Mouse (Mus musculus) heart, adult 11 months (tissue): ENCODE measurements around the gene Hes5.

Source experiments
- DNase-seq: peaks from one replicate; pipeline ENCODE4 v3.0.0; 2022

The Hes5 gene

GRCm38 (mm10) chr4:154967173-154967572 lies 6.5 kb downstream of the Hes5 start:
- DNase-seq = no peak

DNA sequence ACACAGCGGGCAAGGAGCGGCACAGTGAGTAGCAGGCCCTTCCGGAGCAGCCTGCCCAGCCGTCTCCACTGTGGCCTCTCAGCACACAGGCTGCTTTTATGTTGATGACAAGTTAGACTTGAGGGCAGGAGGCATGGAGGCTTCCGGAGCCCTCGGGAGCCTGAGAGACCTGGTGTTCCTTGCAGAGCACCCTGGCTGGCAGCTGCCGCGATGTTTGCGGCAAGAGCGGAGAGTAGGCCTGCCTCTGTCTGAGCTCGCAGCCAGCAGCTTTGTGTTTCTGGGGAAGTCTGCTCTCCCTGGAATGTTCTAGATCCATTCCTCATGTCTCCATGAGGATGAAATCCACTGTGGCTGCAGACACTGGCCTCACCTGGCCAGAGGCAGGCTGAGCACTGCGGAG lies 11.8 kb downstream of the Hes5 start:
- peak; percentile 88 for DNase-seq

DNA sequence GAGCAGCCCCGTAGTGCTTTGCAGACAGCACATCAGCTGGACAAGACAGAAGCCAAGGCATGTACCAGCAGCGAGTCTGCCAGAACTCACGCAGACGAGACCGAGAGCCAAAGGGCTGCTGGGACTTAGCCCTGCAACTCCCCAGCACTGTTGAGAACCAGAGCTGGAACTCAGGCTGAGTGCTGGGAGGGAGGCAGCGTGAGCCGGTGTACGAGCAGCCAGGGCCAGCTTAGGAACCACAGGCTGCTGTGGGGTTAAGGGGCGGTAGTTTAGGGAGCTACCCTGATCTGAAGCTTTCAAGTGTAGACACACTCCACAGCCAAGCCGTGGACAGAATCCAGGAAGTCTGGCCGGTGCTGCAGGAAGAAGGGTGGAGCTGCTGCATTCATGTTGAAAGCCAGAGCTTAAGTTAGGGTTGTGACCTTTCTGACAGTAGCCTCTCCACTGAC lies 13.5 kb downstream of the Hes5 start:
- DNase-seq = peak; percentile 97

DNA sequence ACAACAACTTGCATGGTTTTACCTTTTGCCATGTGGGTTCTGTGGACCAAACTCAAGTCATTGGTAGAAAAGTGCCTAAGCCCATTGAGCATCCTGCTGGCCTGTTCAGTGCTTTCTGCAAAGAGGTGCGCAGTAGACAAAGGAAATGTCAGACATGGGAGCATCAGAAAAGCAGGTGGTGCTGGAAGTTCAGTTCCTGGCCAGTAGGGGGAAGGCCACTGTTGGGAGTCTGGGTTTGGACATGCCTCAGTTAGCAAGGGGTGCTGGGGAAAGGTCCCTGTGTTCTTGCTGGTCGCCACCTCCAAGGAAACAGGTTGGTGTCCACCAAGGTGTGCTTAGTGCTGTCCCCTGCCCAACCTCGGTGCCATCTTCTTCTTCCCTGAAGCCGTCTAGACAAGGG lies 19.4 kb downstream of the Hes5 start:
- no peak for DNase-seq

GRCm38 (mm10) chr4:154981076-154981475 lies 20.4 kb downstream of the Hes5 start:
- DNase-seq = no peak

- DNase-seq = no peak
Measured at GRCm38 (mm10) chr4:154981530-154981929, 20.8 kb downstream of the Hes5 start.

DNA sequence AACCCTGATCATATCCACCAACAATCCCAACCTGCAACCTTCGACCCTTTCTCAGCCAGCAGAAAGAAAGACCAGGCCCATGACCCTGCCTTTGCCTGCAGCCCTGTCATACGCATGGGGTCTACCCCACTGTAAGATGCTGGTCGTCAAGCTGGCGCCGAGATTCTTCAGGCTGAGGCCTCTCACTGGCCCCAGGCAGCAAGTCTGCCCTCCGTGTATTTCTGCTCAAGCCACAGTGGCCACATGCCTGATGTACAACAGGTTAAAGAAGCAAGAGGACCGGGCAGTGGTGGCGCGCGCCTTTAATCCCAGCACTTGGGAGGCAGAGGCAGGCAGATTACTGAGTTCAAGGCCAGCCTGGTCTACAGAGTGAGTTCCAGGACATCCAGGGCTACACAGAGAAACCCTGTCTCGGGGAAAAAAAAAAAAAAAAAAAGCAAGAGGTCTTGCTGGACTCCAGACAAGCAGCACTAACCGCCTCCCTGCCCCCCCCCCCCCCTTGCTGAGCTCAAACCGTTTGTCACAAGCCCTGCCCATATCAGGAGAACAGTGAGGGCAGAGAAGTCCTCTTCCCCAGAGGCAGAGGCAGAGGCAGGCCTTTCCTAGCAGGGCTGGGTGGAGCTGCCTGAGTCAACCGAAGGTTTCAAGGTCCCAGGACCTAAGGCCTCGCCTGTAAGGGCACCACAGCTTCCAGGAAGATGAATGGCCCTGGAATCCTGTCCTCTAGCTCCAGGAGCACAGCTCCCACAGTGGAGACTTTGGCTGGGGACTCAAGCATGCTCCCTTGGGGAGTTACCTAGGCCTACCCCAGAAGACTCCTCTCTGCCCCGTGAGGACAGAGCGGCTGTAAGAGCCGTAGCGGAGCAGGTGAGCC lies 21.8 kb downstream of the Hes5 start:
- DNase-seq = peak; percentile 86

GRCm38 (mm10) chr4:154983767-154984166 lies 23.0 kb downstream of the Hes5 start:
- no peak for DNase-seq

GRCm38 (mm10) chr4:154985151-154985777 lies 24.5 kb downstream of the Hes5 start:
- DNase-seq = peak; percentile 90

DNA sequence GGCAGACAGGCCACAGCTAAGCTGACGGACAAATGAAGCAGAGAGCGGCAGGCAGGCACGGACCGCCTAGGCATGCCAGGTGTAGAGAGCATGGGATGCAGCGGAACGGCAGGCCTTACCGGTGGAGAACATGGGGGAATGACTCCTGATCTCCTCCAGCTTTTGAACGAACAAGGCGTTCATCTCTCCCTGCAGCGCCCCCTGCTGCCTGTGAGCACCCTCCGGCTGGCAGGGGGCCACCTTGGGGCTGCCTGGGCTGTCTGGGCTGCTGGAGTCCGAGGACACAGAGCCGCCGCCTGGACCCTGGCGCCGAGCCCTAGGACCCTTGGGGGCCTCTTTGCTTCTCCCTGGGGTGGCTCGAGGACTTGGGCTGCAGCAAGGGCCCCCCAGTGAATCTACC lies 25.4 kb downstream of the Hes5 start:
- peak; percentile 96 for DNase-seq

DNA sequence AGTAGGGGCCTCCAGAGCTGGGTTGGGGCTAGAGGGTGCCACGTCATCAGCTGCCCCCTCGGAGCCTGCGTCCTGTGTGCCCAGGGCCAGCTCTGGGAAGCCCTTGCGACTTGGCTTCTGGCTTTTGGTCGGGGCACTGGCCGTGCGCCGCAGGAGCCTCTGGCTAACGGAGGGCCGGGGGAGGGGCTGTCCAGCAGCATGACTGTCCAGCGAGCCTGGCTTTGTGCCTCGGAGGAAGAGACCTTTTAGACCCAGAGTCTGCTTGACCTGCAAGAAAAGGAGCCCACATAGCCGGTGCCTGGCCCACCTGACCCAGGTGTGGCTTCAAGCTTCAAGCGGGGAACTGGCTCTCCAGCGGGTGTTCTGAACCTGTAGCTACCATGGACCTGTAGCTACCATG lies 26.0 kb downstream of the Hes5 start:
- no peak for DNase-seq

DNA sequence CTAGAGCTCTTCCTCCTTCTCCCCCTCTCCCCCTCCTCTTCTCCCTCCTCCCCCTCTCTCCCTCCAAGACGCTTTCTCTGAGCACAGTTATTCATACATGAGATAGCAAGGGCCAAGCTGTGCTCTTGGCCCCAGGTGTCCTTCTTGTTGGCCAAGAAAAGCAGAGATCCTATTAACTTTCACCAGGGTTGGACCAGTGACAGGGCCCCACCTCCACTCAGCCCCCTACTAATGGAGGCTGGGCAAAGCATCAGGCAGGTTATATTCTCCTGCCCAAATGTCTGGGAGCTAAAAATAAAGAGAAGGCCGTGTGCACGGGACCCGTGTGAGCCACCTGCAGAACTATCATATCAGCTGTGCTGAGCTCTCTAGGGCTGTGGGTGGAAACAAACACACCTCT lies 34.2 kb downstream of the Hes5 start:
- no peak for DNase-seq

DNA sequence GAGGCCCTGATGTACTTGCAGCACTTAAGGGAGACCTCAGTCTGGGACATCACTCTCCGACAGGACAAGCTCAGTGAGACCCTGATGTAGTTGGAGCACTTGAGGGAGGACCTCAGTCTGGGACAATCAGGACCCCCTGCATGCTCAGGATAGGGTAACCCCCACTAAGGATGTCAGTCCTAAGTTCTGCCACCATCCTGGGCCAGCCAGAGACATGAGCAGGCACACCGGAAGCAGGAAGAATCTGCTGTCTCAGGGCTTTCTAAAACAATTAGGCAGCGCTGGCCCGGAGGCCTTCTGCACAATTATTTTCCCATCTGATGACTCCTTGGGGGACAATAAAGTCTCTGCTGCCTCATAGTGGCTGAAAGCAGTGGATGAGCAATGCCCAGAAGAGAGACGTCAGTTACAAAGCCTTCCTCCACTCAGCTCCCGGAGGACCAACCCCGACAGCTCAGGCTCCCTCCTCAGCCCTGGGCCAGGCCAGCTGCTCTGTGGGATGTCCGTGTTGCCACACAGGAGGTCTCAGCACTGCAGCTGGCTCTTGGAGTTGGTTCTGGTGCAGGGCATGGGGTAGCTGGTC lies 35.9 kb downstream of the Hes5 start:
- peak; percentile 95 for DNase-seq

- DNase-seq = no peak
Measured at GRCm38 (mm10) chr4:154999379-154999778, 38.7 kb downstream of the Hes5 start.

GRCm38 (mm10) chr4:155005278-155005677 lies 44.6 kb downstream of the Hes5 start:
- no peak for DNase-seq

DNA sequence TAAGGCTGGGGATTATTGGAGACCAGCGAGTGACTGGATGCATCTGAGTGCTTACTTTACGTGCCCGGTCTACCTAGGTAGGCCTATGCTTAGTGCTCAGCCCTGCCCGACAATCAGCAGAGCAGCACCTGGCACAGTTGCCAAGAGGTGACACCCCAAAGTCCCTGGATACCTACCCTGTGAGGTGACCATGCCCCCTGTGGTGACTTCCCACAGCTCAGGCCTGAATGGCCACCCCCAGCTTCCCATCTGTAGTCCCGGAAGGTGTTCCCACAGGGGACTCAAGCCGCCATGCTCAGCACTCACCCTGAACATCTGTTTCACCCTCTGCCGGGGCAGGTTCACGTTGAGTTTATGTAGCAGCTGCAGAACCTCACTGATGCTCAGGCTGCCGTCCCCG lies 45.6 kb downstream of the Hes5 start:
- DNase-seq = no peak

GRCm38 (mm10) chr4:155007641-155008040 lies 46.9 kb downstream of the Hes5 start:
- no peak for DNase-seq

DNA sequence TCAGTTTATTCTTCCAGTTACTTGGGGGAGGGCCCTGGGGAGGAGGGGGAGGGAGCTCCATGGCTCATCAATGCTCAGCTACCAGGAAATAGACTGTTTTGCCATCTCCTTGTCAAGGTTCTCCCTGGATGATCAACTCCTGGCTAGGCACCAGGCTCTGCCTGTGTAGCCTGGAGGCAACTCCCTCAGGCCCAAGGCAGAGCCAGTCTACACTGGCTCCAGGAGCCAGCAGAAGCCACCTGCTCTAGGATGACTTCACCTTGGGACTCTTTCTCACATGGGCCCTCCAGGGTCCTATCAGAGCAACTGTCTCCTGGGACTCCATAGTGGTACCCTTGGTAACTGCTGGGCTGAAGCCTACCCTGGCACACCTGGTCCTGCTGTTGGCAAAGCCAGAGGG lies 47.4 kb downstream of the Hes5 start:
- DNase-seq = no peak

DNA sequence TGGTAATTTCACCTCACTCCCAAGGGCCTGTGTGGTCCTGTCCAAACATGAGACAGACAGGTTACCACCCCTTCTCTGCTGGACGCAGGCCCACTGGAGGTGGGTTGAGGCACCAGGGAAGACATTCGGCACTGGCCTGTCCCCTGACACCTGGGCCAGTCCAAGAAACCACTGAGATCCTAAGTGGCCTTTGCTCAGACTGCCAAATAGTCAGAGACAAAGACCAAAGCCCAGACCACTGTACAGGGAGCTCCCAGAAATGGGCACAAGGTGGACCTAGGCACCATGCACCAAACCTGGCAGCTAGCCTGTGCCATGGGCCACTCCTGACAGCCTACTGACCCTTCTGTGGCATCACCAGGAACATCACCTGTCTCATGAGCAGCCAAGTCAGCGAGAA lies 48.5 kb downstream of the Hes5 start:
- DNase-seq = no peak

DNA sequence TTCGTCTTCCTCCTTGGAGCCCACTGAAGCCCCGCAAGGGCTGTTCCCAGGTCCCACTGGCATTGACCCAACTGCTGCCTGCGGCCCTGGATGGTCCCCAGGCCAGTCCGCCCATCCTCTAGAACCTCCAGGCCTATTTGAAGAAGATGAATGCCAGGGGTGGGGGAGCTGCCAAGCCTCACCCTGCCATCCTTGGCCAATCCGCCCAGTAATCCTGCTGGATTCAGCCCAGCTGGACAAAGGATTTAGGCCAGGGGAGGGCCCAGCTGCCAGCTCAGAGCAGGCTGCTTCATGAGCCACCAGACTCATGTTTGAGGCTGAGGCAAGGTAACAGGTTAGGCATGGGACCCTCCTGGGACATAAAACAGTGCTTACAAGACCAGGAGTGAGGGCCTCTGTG lies 50.1 kb downstream of the Hes5 start:
- DNase-seq = peak; percentile 92

DNA sequence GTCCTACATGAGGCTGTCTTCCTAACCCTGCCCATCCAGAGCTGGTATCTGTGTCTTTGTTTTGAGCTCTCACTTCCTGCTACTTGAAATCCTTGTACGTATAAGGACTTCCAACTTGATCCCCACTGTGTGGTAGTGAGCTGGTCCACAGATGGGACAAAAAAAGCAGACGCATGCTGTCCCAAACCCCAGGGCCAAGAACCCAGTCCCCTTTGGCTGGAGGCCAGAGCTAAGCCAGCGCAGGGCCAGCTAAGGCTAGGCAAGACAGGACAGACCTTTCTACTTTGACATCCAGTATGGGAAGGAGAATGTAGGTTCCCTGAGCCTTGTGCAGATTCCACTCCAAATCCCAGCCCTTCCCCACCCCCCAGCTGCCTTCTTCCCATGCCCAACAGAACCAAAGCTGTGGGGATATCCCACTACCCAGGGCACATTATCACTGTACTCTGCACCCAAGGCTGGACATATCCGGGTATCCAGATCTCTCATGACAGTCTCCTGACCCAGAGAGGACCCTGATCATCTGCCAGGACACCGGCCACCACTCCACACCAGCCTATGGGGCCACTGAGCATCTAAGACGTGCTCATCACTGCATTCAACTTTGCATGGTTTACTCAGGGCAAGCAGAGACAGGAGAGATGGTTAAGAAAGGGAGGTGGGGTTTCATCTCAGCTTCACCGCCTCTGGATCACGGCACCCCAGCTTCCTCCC lies 50.7 kb downstream of the Hes5 start:
- DNase-seq = no peak
